Mouse (Mus musculus): ENCODE data around the gene Prlr.

Gene Prlr

GRCm38 (mm10) chr15:10330626-10331025 lies 153.6 kb downstream of the Prlr start:
- no peak for DNase-seq (ENCODE audit: low spot score in 2 of 2)

- DNase-seq (ENCODE audit: low spot score in 2 of 2) = no peak
Measured at GRCm38 (mm10) chr15:10332566-10332965, 155.5 kb downstream of the Prlr start.

DNA sequence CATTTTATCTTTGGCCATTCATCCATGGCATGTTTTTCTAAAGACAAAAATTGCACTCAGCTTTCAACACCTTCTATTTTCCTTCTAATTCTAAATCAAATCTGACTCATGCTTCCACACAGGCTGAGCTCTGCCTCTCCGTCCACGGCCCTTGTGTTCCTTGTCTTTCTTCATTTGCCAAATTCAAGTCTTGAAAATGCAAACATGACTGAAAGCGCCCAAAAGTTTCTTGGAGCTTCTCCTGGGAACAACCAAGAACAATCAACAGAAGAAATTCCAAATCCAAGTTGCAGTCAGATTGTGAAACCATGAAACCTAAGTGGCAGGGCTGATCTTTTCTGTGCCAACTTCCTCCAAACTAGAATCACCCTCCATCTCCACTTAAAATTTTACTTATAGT lies 161.6 kb downstream of the Prlr start:
- no peak for DNase-seq (ENCODE audit: low spot score in 2 of 2)

GRCm38 (mm10) chr15:10347044-10347443 lies 170.0 kb downstream of the Prlr start:
- DNase-seq (ENCODE audit: low spot score in 2 of 2) = no peak

DNA sequence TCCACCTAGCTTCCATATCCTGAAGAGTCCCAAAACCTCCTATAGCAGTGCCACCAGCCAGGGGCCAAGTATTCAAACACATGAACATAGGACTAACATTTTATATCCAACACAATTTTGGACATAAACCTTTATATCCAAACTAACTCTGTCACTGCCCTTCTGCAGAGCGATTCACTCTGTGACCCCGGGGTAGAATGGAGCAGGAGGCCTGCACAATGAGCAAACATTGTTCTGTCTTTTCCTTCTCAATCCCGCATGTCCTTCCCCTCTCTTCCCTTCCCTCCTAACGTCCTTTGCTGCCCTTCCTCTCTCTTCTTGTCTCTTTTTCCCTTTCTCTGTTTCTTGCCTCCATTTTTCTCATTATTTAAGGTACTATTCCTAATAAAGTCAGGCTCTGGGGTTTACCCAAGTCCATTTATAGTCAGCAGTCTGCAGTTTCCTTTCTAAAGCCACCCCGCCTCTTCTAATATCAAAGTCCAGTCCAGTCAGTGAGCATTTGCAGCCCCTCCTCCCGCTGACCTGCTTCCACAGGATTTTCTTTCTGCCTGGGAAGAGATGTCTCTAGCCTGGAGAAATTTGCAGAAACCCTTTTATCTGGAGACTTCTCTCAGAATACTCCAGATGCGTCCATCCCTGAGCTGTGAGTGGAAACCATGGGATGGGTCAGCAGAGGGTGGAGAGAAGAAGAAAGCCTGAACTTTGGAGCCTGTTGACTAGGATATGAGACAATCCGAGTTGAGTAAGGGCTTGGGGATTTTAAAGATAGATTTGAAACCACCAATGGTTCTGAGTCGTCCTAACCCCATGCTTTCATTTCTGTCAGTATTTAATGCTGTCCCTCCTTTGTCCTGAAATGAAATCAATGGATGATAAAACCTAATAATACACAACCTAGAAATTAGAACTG lies 181.3 kb downstream of the Prlr start, which contains the start of gene Agxt2:
Agxt2 (plus strand) TSS at position 494 of the 910 bp plus-strand sequence.
- DNase-seq (ENCODE audit: low spot score in 2 of 2) = no peak

GRCm38 (mm10) chr15:10366331-10366730 lies 189.3 kb downstream of the Prlr start:
- DNase-seq (ENCODE audit: low spot score in 2 of 2) = no peak

- no peak for DNase-seq (ENCODE audit: low spot score in 2 of 2)
Measured at GRCm38 (mm10) chr15:10375404-10375803, 198.4 kb downstream of the Prlr start.

- peak; percentile 13 to 17 for DNase-seq (ENCODE audit: low spot score in 2 of 2)
Measured at GRCm38 (mm10) chr15:10378338-10378959, 201.4 kb downstream of the Prlr start.

GRCm38 (mm10) chr15:10379757-10380458 lies 202.9 kb downstream of the Prlr start:
- no peak for DNase-seq (ENCODE audit: low spot score in 2 of 2)

DNA sequence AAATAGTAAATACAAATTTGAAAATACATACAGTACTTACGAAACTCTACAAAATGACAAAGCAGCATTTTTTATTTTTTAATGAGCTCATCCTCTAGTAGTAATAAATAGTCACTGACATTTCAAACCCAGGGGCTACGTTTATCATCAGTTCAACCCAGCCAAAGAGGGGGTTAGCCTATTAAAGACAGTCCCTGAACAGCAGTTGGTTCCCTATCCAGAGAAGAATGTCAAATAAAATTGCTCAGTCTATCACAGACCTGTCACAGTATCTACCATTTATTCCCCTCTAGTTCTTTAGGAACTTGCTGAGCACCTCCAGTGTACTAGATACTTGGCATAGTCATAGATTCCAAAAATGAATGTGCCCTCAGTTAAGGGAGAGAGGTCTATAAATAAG lies 210.2 kb downstream of the Prlr start:
- no peak for DNase-seq (ENCODE audit: low spot score in 2 of 2)

Measured in right cerebral cortex, adult 2 months (tissue).